Mouse (Mus musculus): Measurements from ENCODE around the gene Lmx1b.
A peak's percentile ranks its signal among the peaks of the same experiment; 100 is the strongest.

Lmx1b gene

DNA sequence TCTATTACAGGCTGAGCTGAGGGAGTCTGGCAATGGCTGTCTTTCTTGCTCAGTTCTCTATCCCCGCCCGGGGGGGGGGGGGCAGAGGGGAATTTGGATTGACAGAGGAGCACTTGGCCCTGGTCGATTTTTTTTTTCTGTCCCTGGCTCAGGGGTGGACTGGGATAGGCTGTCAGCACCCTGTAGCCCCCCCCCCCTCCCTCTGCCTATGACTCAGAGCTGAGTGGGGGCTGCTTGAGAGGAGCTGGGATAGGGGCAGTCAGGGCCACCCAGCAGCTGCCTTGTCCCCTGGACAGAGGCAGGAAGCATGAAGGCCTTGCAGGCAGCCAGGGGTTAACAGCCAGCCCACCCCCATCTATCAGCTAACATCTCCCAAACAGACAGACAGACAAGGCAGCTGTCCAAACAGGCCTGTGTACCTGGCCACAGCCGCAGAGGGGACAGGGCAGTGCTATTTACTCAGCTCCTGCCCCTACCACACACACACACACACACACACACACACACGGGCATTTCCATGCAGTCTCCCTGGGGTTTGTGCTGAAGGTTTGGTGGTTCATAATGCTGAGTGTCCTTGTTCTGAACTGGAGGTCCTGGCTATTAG is 57.8 kb downstream of the Lmx1b start:
- no peak for DNase-seq (ENCODE audit: low spot score in 2 of 2)

DNA sequence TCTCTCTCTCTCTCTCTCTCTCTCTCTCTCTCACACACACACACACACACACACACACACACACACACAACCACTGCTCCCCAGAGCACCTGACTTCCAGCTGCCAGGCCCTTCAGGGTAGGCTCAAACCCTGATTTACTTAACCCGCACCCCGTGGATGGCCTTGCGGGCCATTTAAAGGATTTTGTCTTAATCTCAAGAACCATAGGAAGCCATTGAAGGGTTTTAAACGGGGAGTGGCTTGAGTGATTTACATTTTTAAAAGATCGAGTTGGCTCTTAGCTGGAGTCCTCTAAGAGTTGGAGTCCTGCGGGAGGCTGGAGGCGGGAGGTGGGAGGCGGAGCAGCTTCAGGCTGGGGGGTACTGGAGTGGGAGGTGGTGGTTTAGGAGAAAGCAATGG is 58.4 kb downstream of the Lmx1b start:
- no peak for DNase-seq (ENCODE audit: low spot score in 2 of 2)

DNA sequence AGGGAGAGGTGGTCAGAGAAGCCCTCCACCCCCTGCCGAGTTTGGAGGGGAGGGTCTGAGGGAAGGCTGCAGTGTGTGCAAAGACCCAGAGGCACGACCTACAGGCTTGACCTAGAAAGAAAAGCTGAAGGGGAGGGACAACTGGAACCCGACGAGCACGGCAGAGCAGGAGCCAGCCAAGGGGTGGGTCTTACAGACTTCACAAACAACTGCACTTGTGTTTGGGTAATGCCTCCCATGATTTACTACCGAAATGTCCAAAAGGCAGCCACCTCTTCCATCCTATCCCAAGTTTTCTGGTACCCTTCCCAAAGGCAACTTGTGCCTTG is 58.9 kb downstream of the Lmx1b start:
- DNase-seq (ENCODE audit: low spot score in 2 of 2): no peak

- no peak for DNase-seq (ENCODE audit: low spot score in 2 of 2)
Observed at GRCm38 (mm10) chr2:33580697-33581448, 59.4 kb downstream of the Lmx1b start.

- peak in 1 of 2 experiments; percentile 10 for DNase-seq (ENCODE audit: low spot score in 2 of 2)
Observed at GRCm38 (mm10) chr2:33575406-33575805, 64.9 kb downstream of the Lmx1b start.

DNA sequence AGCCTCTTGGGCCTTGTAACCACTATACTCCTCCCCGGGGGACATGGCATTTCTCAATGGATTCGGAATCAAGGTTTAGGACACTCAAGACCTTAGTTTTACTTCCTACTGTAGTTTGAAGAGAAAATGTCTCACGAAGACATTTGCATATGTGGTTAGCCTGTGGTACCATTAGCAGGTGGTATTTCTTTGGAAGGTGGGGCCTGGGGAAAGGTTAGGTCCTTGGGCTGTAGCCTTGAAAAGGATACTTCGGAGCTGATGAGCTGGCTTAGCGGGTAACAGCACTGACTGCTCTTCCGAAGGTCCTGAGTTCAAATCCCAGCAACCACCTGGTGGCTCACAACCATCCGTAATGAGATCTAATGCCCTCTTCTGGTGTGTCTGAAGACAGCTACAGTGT is 67.2 kb downstream of the Lmx1b start:
- no peak for DNase-seq (ENCODE audit: low spot score in 2 of 2)

- DNase-seq (ENCODE audit: low spot score in 2 of 2): no peak
Observed at GRCm38 (mm10) chr2:33571219-33571824, 69.0 kb downstream of the Lmx1b start.

GRCm38 (mm10) chr2:33569698-33570097 is 70.6 kb downstream of the Lmx1b start:
- no peak for DNase-seq (ENCODE audit: low spot score in 2 of 2)

DNA sequence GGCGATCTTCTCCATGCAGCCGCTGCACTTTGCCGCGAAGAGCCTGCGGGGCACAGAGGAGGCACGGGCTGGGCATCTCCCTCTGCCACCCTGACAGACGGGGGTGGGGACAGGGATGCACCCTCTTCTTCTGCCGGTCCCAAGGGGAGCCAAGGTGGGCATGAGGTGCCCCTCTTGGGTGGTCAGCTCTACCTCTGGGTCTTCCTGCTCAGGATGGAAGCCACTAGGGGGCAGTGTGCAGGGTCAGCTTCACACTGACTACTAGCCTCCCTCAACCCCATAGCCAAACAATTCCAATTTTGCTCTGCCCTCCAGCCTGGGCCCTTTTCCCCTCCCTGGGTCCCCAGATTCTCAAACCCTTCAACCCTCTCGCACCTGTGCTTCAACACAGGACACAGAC is 71.1 kb downstream of the Lmx1b start:
- no peak for DNase-seq (ENCODE audit: low spot score in 2 of 2)

- DNase-seq (ENCODE audit: low spot score in 2 of 2): no peak
Observed at GRCm38 (mm10) chr2:33565886-33566285, 74.4 kb downstream of the Lmx1b start.

DNA sequence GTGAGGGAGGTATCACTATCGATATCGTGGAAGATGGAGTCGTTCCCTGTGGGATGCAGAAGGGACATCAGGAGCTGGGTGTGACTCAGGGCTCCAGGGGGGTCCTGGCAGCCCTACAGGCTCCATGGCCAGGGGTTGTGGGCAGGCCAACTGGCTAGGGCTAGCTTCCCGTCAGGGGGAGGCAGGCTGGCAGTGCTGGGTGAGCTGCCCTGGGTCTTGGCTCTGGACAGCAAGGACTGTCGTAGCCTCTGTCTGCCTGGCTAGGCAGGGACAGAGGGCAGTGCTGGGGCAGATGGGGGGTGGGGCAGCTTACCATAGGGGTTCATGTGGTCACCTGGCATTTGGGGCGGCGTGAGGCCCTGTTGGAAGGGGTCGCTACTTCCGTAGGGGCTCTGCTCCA is 75.6 kb downstream of the Lmx1b start:
- DNase-seq (ENCODE audit: low spot score in 2 of 2): no peak

DNA sequence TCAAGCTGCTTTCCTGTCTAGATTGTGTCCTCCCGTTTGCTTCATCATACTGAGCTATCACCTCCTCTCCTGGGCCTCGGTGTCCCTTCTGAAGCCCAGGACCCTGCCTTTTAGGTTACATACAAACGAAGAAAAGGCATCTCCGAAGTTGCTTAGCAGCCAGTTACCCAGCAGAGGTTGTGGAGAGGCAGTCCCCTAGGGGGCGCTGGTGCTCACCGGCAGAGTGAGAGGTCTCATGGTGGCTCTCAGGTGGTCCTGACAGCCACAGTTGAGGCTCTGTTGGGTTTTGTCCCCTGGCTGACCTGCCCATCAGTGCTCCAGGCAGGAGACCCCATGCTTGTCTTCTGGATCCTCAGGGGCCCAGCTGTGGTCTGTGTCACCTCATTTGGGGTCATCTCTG is 80.6 kb downstream of the Lmx1b start:
- DNase-seq (ENCODE audit: low spot score in 2 of 2): no peak

GRCm38 (mm10) chr2:33559334-33559733 is 81.0 kb downstream of the Lmx1b start:
- no peak for DNase-seq (ENCODE audit: low spot score in 2 of 2)

GRCm38 (mm10) chr2:33558233-33558632 is 82.1 kb downstream of the Lmx1b start:
- DNase-seq (ENCODE audit: low spot score in 2 of 2): peak; percentile 19 to 49

GRCm38 (mm10) chr2:33555573-33555972 is 84.7 kb downstream of the Lmx1b start:
- no peak for DNase-seq (ENCODE audit: low spot score in 2 of 2)

DNA sequence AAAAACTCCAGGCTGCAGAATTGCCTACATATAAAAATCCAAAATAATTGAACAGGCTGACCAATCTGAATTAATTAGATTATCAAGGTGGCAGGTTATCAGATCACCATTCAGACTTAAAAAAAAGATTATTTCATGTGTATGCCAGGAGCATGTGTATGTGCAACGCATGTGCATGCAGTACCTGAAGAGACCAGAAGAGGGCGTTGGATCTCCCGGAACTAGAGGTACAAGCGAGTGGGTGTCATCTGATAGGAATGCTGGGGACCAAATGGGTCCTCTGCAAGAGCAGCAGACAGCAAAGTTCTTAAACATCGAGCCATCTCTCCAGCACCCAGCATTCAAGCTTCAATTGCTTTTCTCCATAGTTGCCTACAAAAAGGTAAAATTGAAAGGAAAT is 87.6 kb downstream of the Lmx1b start:
- DNase-seq (ENCODE audit: low spot score in 2 of 2): no peak

DNA sequence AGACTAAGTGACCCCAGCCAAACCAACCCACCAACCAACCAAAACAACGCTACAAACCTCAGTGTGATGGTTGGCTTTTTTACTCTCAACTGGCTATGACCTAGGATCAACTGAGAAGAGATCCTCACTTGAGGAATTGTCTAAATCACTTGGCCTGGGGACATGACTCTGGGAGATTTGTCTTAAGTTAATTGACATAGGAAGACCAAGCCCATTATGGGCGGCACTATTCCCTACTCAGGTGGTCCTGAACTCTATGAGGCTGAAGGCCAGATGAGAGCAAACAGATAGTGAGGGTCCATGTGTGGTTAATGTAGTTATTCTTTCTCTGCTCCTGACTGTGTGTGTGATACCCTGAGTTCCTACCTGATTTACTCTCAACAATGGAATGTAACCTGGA is 92.7 kb downstream of the Lmx1b start:
- no peak for DNase-seq (ENCODE audit: low spot score in 2 of 2)

GRCm38 (mm10) chr2:33546879-33547278 is 93.4 kb downstream of the Lmx1b start:
- DNase-seq (ENCODE audit: low spot score in 2 of 2): no peak

- no peak for DNase-seq (ENCODE audit: low spot score in 2 of 2)
Observed at GRCm38 (mm10) chr2:33546051-33546450, 94.3 kb downstream of the Lmx1b start.

DNA sequence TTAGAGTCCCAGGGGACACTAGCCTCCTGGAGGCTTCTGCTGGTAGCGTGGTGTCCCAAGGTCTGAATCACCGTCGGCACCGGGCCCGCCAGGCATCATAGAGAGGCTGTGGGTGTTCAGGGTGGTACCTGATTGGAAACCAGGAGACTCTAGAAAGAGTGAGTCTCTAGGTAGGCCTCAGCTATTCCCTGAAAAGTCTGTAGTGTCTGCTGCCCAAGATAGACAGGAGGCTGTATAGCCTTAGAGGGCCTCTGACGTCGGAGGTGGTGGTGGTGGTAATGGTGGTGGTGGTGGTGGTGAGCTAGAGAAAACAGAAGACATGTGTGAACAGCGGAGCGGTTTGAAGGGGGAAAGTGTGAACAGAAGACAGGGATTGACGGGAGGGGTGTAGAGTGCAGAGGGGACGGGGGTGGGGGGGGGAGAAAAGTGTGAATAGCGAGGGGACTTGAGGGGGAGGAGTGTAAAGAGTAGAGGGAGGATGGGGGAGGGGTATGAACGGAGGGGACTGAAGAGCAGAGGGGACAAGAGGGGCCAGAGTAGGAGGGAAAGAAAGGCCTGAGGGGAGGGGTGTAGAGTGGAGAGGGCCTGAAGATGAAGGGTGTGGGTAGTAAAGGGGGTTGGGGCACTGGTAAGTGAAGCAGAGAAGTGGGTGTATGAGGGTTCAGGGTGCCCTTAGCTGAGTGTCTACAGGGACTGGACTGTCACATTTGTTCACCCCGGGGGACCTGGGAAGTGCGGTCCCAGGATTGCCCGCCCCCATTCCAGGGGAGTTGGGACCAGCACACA is 95.3 kb downstream of the Lmx1b start:
- DNase-seq (ENCODE audit: low spot score in 2 of 2): no peak

DNA sequence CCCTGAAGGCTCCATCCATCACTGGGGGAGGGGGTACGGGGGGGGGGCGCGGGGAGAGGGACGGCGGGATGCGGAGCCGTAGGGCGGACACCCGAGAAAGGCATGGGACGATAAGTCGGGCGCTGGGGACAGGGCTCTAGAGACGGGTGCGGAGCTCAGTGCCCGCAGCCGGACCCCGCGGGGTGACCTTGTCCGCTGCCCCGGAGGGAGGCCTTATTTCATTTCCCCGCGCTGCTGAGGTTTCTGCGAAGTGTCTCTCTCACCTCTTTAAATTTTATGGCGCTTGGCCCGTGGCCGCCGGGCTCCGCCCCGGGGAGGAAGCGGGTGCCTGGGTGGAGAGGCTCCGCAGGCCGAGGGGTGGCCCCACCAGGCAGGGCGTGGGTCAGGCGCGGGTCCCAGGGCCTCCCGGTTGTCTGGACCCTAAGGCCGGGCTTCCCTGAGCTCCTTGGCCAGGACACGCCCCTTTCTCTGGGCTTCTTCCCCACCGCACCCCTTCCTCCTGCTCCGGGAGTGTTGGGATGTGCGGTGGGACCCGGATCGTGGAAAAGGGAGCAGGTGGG is 96.0 kb downstream of the Lmx1b start:
- no peak for DNase-seq (ENCODE audit: low spot score in 2 of 2)

All from heart, adult 9 months (tissue).